Mouse (Mus musculus) urinary bladder, postnatal 25 days (tissue): ENCODE data around the gene Drosha.
"Not testable (repeated sequence)": the region's sequence is repeated elsewhere in the genome, so short reads cannot be mapped to it uniquely, and the experiment has no call there.

ENCODE experiments used
- DNase-seq: peaks from one replicate; pipeline ENCODE4 v3.0.0; 2022; ENCODE audit warnings: low spot score

Gene Drosha

GRCm38 (mm10) chr15:12936217-12936732, 111.7 kb downstream of the Drosha start:
- no peak for DNase-seq

DNA sequence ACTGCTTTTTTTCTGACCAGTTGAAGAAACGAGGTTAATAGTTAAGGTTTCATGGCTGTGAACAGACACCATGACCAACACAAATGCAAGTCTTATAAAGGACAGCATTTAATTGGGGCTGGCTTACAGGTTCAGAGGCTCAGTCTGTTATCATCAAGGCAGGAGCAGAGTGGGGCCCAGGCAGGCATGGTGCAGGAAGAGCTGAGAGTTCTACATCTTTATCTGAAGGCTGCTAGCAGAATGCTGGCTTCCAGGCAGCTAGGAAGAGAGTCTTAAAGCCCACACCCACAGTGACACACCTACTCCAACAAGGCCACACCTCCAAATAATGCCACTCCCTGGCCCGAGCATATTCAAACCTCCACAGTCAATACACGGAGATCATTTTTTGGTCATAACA, 112.7 kb downstream of the Drosha start:
- not testable (repeated sequence) for DNase-seq

- no peak for DNase-seq
These were observed 116.5 kb downstream of the Drosha start for GRCm38 (mm10) chr15:12941106-12941505.

- no peak for DNase-seq
These were observed 117.1 kb downstream of the Drosha start for GRCm38 (mm10) chr15:12941651-12942180.

GRCm38 (mm10) chr15:12942424-12942823, 117.8 kb downstream of the Drosha start:
- no peak for DNase-seq

- DNase-seq: no peak
These were observed 133.4 kb downstream of the Drosha start for GRCm38 (mm10) chr15:12958051-12958450.

DNA sequence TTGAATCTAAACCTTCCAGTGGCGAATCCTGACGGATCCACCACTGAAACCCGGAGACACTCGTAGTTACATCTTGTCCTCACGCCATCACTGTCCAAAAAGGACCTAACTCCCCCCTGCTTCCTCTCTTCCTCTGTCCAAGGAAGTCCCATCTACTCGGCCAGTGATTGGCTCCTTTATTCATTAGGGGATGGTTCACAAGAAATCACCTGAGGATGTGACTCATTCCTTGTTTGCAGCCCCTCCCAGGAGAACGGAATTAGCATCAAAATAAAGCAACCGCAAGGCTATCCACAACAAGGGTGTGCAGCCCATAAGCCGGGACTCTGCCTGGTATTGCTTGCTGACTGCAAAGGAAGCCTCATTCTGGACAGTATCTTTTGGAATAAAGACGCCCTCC, 137.6 kb downstream of the Drosha start:
- DNase-seq: no peak

DNA sequence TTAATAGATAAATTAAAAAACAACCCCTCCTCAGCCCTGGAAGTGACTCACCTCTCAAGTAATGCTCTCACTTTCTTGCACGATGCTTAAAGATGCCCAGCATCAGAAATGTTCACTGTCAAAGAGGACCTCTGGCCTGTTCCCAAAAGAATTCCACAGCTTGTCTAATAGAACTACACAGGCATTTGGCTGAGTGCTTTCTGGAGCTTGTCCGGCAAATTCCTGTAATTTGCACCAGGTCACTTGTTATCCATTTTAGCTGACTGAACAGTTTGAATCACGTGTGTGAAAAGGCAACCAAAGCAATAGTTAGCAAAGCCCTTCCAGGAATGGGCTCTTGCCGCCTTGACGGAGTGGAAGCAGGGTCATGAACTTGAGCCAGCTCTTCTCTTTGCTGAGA, 140.6 kb downstream of the Drosha start:
- DNase-seq: no peak

DNA sequence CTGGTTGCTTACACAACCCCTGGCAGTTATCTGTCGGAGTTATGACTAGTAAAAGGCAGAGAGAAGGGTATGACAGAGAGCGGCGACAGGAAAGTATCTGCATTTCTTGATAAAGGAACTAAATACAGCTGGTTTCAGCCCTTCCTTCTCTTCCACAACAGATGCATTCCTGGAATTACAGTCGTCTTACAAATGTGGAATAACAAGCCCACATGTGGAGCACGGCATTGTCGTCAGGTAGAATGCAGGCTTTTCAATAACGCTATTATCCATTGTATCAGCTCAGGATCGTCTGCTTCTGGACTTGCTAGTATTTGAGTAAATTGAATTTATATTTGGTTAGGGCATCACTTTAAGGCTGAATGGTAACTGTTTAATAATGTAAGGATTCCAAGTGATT, 144.2 kb downstream of the Drosha start:
- no peak for DNase-seq

GRCm38 (mm10) chr15:12972441-12972840, 147.8 kb downstream of the Drosha start:
- no peak for DNase-seq
